Mouse (Mus musculus): ENCODE data around the gene Abi3.

Abi3 gene

DNA sequence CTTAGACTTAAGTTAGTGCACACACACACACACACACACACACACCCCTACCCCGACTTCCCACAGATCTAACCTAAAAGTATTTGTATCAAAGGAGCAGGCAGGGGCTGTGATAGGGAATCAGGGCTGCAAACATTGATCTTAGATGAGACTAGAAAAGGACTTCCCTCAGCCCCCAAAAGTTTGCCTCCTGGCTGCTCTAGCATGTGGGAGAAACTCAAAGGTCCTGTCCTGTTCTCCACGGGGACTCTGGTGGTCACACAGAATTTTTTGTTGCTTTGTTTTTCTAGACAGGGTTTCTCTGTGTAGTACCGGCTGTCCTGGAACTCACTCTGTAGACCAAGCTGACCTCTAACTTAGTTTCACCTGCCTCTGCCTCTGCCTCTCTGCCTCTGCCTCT lies 16.7 kb downstream of the Abi3 start:
- DNase-seq (ENCODE audit: low spot score): no peak

DNA sequence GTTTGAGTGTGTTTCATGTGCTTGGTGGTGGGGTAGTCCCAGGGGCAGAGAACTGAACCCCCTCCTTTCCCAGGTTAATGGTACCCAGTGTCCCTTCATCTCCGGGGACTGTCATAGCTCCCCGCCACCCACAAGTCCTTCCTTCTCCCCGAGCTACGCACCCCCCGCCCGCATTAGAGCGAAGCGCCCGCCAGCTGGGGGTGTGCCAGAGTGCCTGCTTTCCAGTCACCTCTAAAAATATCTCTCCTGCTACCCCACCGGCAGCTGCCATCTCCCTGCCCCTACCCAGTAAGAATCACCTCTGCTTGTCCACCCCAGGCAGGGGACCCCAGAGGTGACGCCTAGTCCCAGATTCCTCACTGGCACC lies 17.4 kb downstream of the Abi3 start:
- DNase-seq (ENCODE audit: low spot score): no peak

DNA sequence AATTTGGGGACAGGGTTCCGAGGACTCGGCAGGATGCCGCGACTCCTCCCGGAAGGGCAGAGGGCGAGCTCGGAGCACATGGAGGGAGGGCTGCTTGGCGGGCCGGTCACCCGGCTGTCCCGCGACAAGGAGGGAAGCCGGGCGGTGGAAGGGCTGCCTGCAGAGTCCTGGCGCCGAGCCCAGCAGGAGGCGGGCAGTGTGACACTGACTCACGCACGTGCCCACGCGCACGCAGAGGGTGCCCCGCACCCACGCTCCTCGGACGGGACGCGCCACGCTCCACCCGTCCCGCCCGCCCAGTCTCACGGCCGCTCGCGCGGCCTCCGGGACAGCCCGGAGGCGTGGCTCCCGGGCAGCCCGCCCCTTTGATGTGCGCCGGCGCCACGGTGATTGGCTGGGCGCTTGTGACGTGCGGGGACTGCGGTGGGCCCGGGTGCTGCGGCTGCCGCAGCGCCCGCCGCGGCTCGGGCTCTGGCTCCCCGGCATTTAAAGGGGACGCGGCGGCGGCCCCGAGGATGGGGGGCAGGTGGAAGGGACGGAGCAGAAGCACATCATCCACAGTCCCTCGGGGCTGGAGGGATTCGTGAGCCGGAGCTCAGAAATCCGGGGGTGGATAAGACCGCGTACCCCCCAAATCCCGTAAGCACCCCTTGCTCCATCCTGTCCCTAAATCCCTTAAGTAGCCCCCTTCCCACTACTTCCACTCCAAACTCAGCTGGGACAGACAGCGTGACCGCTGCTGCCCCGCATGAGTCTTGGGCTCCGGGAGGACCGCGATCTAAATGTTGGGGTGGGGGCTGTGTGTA lies 18.0 kb downstream of the Abi3 start, which contains the start of gene Phospho1:
Phospho1 (plus strand) TSS at position 429 of the 806 bp plus-strand sequence.
- no peak for DNase-seq (ENCODE audit: low spot score)

DNA sequence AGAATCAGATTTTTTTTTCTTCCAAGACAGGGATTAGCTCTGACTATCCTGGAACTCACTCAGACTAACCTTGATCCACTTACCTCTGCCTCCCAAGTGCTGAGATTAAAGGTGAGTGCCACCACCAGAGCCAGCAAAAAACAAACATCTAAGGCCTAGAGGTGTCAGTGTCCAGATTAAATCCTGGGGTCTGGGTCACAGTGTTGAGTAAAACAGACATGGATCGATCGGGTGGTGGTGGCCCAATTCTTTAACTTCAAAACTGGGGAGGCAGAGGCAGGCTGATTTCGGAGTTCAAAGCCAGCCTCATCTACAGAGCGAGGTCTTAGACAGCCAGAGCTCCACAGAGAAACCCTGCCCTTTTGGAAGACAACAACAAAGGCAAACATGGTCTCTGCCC lies 19.8 kb downstream of the Abi3 start:
- DNase-seq (ENCODE audit: low spot score): no peak

DNA sequence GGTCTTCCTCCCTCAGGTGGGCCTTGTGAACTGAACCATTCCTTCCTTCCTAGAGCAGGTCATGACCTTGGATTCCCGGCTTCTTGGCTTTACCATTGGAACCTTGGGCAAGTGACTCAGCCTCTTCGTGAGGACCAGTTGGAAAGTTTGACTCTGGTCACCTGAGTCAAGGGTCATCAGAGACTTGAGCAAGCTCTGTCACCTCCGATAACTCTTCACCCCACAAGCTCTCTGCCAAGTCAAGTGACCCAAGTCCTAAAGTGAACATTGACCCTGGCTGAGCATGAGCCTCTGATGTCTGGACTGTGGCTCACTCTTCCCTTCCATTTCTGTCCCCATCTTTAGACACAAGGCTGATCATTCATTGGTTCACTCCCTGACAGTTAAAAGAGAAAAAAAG lies 20.8 kb downstream of the Abi3 start:
- DNase-seq (ENCODE audit: low spot score): no peak

DNA sequence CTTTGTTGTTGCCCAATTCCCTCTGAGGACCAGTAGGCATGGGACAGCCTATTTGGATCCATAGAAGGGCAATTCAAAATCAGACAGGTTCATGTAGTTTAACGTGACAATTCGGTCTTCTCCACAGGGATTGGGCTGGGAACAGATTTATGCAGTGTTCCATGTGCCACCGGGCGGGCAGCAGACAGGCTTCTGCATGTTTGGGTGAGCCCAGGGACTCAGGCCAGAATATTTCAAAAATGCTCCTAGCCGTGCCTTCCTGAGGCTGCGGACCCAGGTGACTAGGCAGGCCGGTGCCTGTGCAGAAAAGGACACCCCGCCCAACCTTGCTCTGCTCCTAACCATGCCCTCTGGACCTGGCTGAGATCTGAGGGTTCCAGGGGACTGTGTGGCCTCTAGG lies 23.1 kb downstream of the Abi3 start:
- DNase-seq (ENCODE audit: low spot score): no peak

DNA sequence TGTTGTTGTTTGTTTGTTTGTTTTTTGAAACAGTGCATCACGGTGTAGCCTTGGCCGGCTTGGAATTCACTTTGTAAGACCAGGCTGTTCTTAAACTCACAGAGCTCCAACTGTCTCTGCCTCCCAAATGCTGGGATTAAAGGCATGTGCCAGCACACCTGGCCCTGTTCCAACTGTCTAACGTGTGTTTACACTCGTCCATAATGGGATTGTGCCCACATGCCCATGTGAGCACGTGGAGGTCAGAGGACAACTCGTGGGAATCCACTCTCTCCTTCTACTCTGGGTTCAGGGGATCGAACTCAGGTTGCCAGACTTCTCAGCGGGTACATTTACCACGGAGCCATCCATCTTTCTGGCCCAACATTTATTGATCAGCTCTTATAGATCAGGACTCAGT lies 26.9 kb downstream of the Abi3 start:
- no peak for DNase-seq (ENCODE audit: low spot score)

DNA sequence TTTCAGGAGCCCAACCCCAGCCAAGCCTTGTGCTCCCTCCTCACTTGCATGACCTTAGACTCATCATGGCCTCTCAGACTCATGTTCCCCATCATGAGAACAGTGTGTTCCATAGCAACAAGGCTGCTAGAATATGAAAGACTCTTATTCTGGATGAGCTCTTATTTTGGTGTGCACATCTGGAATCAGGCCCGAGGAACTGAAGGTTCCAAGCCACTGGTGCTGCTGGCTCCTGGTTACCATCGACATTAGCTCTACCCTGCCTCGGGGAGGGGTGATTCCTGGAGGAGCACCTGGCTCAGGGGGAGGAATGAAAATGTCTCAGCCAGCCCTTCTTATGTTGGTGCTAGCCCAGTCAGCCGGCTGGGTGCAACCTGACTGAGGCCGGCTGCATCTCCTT lies 27.4 kb downstream of the Abi3 start:
- no peak for DNase-seq (ENCODE audit: low spot score)

DNA sequence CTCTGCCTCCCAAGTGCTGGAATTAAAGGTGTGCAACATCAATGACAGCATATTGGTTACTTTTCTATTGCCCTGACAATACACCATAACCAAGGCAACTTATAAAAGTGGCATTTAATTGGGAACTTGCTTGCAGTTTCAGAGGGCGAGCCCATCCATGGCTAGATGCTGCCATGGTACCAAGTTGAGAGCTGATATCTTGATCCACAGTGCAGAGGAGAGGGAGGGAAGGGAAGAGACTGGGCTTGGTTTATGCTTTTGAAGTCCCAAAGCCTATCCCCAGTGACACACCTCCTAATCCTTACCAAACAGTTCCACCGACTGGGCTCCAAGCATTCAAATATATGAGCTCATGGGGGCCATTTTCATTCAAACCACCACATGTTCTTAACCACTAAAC lies 28.2 kb downstream of the Abi3 start:
- DNase-seq (ENCODE audit: low spot score): no peak

DNA sequence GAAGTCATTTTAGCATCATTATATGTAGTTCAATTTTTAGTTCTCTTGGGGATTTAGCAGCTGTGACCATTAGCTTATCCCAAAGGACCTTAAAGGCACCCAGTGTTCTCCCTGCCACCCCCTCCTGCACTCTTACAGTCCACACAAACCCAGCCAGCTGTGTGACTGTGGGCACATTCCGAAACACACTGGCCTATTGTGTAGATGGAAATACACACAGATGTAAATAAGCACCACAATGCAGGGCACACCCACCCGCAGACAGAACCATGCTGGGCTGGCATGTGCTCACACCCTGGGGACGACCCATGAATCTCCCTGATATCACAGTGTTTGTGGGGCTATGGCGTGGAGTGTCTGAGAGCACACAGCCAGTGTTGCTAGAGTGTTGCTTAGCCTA lies 30.1 kb downstream of the Abi3 start:
- DNase-seq (ENCODE audit: low spot score): no peak

DNA sequence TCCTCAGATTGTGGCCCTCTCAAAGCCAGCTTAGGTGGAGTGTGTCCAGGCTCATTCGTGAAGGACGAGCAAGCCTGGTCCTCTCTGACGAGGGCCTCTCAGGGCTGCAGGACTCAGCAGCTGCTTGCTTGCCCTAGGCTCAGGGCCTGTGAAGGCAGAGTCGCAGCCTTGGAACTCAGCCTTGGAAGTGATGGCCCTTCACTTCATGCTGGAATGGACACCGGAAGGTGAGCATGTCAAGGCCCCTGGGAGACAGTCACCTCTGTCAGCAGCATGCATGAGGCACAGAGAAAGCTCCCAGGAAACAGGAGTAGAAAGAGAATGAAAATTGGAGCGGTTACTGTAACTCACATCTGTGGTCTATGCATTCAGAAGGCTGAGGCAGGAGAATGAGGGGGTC lies 30.5 kb downstream of the Abi3 start:
- no peak for DNase-seq (ENCODE audit: low spot score)

DNA sequence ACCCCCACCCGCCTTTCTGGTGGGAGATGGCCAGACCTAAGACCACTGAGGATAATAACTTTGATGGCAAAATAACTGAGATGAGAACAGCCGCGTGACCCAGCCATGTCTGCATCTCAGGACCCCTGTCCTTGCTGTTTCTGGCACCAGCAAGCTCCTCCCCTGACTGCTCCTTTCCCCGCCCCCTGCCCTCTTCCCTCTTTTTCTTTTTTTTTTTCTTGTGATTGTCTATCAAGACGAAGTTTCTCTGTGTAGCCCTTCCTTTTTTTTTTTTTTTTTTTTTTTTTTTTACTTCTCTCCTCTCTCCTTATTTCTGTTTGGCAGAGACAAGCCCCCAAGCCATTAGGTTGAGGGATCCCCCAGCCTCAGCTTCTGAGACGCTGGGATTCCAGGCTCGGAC lies 31.4 kb downstream of the Abi3 start:
- no peak for DNase-seq (ENCODE audit: low spot score)

DNA sequence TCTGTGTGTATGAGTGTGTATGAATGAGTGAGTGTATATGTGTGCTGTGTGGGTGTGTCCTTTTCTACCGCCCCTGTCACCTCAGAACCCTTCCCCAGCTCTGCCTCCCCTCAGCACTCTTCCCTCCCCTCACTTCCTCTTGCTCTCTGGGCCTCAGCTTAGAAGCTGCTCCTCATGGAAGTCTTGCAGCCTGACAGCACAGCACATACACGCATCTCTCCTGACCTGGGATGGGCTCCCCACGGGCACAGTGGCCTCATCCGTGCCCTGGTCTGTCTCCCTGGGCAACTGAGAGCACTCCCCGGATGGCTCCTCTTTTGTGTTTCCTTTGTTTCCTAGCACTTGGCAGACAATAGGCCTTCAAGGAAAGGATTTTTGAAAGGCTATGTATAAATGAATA lies 32.7 kb downstream of the Abi3 start:
- no peak for DNase-seq (ENCODE audit: low spot score)

DNA sequence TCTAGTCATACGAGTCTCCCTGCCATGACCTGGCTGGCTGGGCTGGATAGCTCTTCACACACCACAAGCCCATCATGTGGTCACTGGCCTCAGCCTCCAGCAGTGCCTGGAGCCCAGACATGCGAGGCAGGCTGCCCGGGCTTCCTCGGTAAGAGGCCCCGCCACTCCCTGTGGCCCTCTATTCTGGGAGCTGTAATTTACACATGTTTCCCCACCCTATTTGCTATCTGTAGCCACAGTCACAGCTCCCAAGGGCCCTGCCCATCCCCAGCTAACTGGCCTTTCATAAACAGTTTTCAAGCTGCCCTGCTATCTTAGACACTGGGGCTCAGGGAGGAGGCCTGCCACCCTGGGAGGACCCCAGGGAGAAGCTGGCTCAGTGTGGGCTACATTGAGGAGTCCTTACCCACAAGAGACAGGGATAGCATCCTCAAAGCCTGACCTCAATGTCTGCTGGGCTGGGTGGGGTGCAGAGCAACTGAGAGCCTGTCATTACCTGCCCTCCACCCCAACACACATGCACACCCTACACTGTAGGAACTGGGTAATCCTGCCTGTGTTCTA lies 33.7 kb downstream of the Abi3 start:
- no peak for DNase-seq (ENCODE audit: low spot score)

DNA sequence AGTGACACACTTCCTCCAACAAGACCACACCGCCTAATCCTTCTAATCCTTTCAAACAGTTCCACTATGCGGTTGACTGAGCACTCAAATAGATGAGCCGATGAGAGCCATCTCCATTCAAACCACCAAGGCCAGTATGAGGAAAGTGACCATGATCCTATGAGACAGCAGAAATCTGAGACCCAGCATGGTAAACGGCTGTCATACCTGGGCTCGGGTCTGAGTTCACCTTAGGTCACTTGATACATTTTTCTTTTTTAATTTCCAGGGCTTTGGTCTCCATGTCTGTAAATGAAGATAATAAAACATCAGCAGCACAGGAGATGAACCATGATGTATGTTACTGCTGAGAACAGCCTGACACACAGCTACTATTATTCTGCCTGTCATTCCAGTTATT lies 34.4 kb downstream of the Abi3 start:
- DNase-seq (ENCODE audit: low spot score): no peak

DNA sequence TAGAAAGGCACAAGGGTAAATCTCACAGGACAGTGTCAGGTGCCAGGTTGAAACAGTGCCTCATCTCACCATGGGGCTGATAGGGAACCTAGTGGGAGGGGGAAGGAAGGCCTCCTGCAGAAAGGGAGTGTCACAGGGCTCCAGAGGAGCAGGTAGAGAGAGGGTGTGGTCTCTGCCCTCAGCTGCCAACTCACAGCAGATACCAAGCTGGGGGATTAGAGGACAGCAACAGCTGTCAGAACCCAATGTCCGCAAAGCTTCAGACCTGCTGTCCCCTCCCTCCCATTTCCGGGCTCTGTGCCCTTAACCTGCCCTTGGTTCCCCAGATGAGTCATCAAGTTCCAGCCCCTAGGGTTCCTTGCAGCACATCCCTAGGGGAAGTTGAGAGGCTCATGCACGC lies 36.7 kb downstream of the Abi3 start:
- no peak for DNase-seq (ENCODE audit: low spot score)

DNA sequence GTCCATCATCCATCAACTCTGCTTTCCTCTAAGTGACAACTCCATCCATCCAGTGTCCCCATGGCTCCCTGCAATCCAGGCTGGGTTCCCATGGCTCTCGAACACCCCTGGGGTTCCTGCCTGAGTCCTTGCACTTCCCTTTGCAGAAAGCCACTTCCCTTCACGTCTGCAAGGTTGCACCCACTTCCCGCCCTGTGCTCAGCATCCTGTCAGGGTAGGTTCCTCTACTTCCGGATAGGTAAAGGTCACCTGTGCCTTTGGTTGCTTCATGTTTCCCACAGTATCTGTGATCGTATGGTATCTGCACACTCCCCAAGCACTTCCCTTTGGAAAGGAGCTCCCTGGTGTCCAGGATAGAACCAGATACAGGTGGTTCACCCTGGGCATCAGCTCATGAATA lies 37.3 kb downstream of the Abi3 start:
- DNase-seq (ENCODE audit: low spot score): no peak

DNA sequence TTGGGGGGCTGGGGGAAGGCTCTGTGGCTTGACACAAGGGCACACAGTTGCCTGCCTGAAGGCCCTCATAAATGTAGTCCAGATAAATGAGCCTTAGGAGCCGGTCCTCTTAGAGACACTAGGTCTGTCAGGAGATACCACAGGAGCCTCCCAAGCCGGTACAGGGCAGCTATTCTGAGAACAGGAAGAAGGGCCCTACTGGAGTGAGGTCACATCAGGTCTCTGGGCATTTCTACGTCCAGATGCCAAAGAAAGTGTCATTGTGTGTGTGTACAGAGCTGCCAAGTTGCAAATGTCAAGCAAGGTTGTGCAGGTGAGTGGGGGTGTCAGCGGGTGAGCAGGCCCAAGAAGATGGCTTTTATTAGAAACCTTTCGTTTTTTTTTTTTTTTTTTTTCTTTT lies 46.7 kb downstream of the Abi3 start:
- DNase-seq (ENCODE audit: low spot score): no peak

DNA sequence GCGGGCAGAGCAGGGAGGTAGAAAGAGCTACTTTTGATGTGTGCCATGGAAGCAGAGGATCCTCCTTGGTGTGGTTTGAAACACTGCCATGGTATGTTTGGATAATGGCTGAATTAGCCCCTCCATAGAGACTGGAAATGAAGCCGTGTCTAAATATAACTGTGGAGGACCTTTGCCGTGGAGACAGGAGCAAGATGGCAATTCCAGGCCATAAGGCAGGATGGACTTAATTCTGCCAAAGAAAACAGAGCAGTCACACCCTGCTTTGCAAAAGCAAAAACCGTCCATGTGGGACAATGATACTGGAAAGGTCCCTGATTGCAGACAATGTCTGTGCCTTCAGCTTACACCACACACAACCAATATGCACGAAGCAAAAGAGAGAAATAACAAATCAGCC lies 48.1 kb downstream of the Abi3 start:
- no peak for DNase-seq (ENCODE audit: low spot score)

DNA sequence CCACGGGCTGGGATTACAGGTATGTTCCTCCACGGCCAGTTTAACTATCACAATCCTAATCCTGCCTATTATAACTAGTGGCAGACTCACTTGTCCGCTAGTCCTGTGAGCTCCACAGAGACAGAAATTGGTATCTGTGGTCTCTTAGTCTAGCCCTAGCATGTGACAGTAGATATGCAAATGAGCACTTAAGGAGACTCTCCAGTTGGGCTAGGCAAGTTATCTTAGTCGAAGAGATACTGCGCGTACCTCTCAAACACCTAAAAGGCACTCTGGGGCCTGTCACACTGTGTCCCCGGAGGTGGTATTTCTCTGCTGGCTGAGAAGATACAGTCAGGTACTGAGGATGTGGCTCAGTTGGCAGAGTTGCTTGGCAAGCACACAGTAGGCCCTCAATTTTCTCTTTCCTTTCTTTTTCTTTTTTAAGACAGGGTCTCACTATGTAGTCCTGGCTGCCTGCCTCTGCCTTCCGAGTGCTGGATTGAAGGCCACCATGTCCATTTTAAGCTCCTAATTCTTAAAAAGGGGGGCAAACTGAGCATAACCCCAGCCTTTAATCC lies 49.2 kb downstream of the Abi3 start:
- no peak for DNase-seq (ENCODE audit: low spot score)

DNA sequence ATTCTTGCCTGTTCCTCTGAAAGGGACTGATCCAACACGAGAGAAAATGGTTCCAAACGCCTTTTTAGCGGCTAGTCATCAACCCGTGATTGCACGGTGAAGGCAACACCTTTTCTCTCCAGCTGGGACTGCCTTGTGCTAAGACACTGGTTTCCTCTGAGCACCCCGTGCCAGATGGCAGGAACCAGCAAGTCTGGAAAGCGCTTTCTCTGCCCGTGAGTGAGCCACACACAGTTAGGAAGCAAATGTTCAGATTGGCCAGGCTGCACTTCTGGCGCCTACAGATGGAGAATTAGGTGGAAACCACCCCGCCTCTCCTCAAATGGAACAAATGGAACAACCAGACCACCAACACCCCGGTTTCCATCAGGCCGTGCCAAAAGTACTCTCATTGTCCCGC lies 50.5 kb downstream of the Abi3 start:
- peak; percentile 56 for DNase-seq (ENCODE audit: low spot score)

DNA sequence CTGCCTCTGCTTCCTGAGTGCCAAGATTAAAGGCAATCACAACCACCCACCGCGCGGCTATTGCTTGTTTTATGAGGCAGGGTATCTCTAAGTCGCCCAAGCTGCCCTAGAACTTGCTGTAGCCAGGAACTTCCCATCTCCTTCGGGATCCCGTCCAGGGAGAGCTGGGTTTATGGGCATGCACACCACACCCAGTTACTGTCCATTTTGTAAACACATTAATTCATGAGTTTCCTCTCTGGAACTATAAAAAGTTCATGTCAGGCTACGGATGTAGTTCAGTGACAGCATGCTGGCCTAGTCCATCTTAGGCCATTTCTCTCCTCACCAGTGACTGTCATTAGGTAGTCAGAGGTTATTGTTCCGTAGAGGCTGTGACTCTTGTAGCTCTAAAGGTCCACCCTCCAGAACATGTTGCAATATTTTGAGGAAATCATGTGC lies 52.8 kb downstream of the Abi3 start:
- no peak for DNase-seq (ENCODE audit: low spot score)

DNA sequence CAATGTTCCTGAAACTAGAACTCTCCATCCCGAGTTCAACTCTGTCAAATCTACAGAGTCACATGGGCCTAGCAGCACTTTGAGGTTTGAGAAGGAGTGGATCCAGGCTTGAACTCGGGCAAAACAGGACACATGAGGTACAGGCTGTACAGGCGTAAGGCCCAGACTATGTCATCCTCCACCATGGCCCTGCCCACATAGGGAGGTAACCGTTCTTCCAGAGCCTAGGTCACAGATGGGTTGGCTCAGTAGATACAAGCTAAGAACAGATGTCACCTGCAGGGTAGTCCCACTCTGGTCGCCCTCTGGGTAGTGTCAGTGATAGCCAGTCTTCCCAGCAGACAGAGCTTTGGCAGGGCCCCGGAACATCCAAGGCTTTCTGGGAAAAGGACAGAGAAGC lies 55.8 kb downstream of the Abi3 start:
- DNase-seq (ENCODE audit: low spot score): no peak

DNA sequence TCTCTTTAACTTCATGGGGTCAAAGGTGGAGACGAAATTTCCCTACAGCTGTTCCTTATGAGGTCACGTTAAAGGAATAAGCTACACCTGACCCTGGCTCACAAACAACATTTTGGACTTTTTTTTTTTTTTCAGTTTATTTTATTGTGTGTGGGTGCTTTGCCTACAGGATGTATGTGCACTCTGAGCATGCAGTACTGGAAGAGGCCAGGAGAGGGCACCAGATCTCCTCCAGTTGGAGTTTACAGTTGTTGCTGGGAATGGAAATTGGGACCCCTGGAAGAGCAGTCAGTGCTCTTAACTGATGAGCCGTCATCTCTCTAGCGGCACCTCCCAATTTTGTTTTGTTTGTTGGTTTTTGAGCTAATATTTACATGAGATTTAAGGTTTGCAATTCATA lies 56.6 kb downstream of the Abi3 start:
- no peak for DNase-seq (ENCODE audit: low spot score)

Measured in layer of hippocampus, adult 9-10 months (tissue).